Mouse (Mus musculus) C2C12 (cell line): ENCODE data around the gene Figla.

Experiments used
- CEBPB ChIP-seq: IDR thresholded peaks from one replicate; pipeline ENCODE4 v1.6.1; 2011; ENCODE audit warnings: low read depth, mild to moderate bottlenecking, control low read depth, moderate library complexity
- CTCF ChIP-seq: IDR thresholded peaks from one replicate; pipeline ENCODE4 v1.5.1; 2011; ENCODE audit not compliant: control insufficient read depth, insufficient read depth, insufficient read length
- FOSL1 ChIP-seq: IDR thresholded peaks from one replicate; pipeline ENCODE4 v1.8.0; 2011; ENCODE audit warnings: mild to moderate bottlenecking, low read length; ENCODE audit not compliant: poor library complexity, insufficient read depth, severe bottlenecking
- MAX ChIP-seq: IDR thresholded peaks from one replicate; pipeline ENCODE4 v1.6.1; 2011; ENCODE audit warnings: mild to moderate bottlenecking, control low read depth
- MYOD1 ChIP-seq: IDR thresholded peaks from one replicate; pipeline ENCODE4 v1.6.1; 2011; ENCODE audit warnings: low read depth; ENCODE audit not compliant: control insufficient read depth, insufficient read length
- MYOG ChIP-seq: IDR thresholded peaks from one replicate; pipeline ENCODE4 v1.6.1; 2011; ENCODE audit not compliant: control insufficient read depth, insufficient read length; ENCODE audit errors: extremely low read depth
- USF1 ChIP-seq: IDR thresholded peaks from one replicate; pipeline ENCODE4 v1.6.1; 2011; ENCODE audit warnings: low read depth, mild to moderate bottlenecking, control low read depth, moderate library complexity

GRCm38 (mm10) chr6:86069009-86069408 is 53.0 kb downstream of the Figla start:
- TF ChIP-seq MAX, result no peak
- no peak for TF ChIP-seq CTCF
- TF ChIP-seq CEBPB, result no peak
- TF ChIP-seq USF1, result no peak
- no peak for TF ChIP-seq FOSL1
- no peak for TF ChIP-seq MYOG
- no peak for TF ChIP-seq MYOD1
